Comparison of ENCODE assay signal across 25 mouse cellular contexts in the genomic region with DNA sequence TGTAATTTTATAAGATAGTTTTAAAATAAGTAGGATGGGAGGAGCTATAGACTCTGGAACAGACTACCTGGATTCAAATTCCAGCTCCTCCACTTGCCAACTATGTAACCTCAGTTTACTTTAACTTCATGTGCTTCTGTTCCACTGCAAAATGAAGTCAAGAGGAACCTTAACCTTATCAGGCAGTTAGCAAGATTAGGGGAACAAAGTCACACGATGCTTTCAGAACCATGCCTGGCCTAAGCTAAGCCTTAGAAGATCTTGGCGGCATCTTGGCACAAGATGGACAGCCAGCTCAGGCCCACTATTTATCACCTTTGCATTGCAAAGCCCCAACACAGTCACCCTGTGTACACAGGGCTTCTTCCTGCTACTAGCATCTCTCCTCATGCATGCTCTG.
"Had no signal": no experiment of that assay in that cellular context is flagged by ENCODE, and none has a peak within 500 bp of the region (broad histone marks: within the 10 kb centered on the region; RNA-seq: fewer than 3 reads in every experiment).

No protein-coding gene starts in this region.

- ATAC-seq: hindbrain, embryonic 16.5 days; inflammation-experienced regulatory T-cells, adult 6 months; intestine, embryonic 16.5 days had no signal

- H3K9ac ChIP-seq: heart, embryonic 12.5 days; hindbrain, embryonic 12.5 days; hindbrain, embryonic 14.5 days; limb, embryonic 12.5 days; liver, embryonic 13.5 days; liver, embryonic 15.5 days had no signal

- H3K4me2 ChIP-seq: heart, embryonic 12.5 days; hindbrain, embryonic 12.5 days; hindbrain, embryonic 14.5 days; limb, embryonic 12.5 days; liver, embryonic 13.5 days had no signal

- H3K27ac ChIP-seq: heart, embryonic 10.5 days; hindbrain, embryonic 10.5 days; hindbrain, embryonic 12.5 days; hindbrain, embryonic 14.5 days; layer of hippocampus, adult 2 months; left cerebral cortex, adult 2 months; limb, embryonic 10.5 days; limb, embryonic 12.5 days; liver, embryonic 13.5 days; liver, embryonic 15.5 days had no signal

- DNase-seq: gastrocnemius, postnatal 14 days; gastrocnemius, postnatal 36 days; heart, adult 18-20 months; heart, postnatal 10 days; heart, postnatal 4 days; kidney, adult 18-20 months; kidney, adult 8-10 months; kidney, postnatal 10 days; kidney, postnatal 25 days; kidney, postnatal 4 days; liver; liver, embryonic 13.5 days had no signal

- H3K36me3 ChIP-seq: heart, embryonic 10.5 days; heart, embryonic 12.5 days; hindbrain, embryonic 10.5 days; hindbrain, embryonic 12.5 days; limb, embryonic 10.5 days; limb, embryonic 12.5 days; liver, embryonic 13.5 days; liver, embryonic 15.5 days had no signal

- H3K27me3 ChIP-seq: heart, embryonic 12.5 days; hindbrain, embryonic 12.5 days; limb, embryonic 12.5 days; liver, embryonic 13.5 days; liver, embryonic 15.5 days had no signal

- H3K4me3 ChIP-seq: heart, embryonic 10.5 days; heart, embryonic 12.5 days; hindbrain, embryonic 10.5 days; hindbrain, embryonic 12.5 days; layer of hippocampus, adult 2 months; left cerebral cortex, adult 2 months; limb, embryonic 10.5 days; limb, embryonic 12.5 days; liver, embryonic 13.5 days; liver, embryonic 15.5 days had no signal

- H3K9me3 ChIP-seq: heart, embryonic 10.5 days; heart, embryonic 12.5 days; hindbrain, embryonic 10.5 days; hindbrain, embryonic 12.5 days; limb, embryonic 10.5 days; limb, embryonic 12.5 days; liver, embryonic 13.5 days; liver, embryonic 15.5 days had no signal
